Mouse (Mus musculus): ENCODE measurements around the gene Tnfrsf13c. TPM values are rescaled to one million over a fixed set of nuclear protein-coding genes. Genes with fewer than 3 reads are reported as not detected.
A peak's percentile ranks its signal among the peaks of the same experiment; 100 is the strongest.

Tnfrsf13c gene
- 0.23 and 0.57 TPM in 2 replicates for polyA plus RNA-seq (2014; fragmentation: Nextera tagmentation; extraction: Ambion mirVana)

- peak within 1 kb of the TSS; percentile 29 for H3K9ac ChIP-seq (ENCODE audit: low read length)
- H3K27ac ChIP-seq (ENCODE audit: low read depth, low read length): no peak within 1 kb of the TSS
- peak within 1 kb of the TSS; percentile 66 for H3K4me2 ChIP-seq (ENCODE audit: low read depth)
- H3K36me3 ChIP-seq (ENCODE audit: control insufficient read depth, insufficient read depth, low read length): no peaks in the 10 kb centered on the region
- peaks cover 17% of the 10 kb centered on the region for H3K27me3 ChIP-seq (ENCODE audit: control insufficient read depth, insufficient read depth, low read length)
- peaks cover 7% of the 10 kb centered on the region for H3K4me1 ChIP-seq (ENCODE audit: control insufficient read depth, insufficient read depth, low read length)
- 1% methylated on average over 37 of the region's 44 CpGs for WGBS
- peak within 1 kb of the TSS; percentile 27 for H3K4me3 ChIP-seq (ENCODE audit: low read depth, low read length)
- DNase-seq (ENCODE audit: low spot score): no peak
- no peak for ATAC-seq (ENCODE audit: insufficient read depth, low FRiP score, low TSS enrichment)
- no peaks in the 10 kb centered on the region for H3K9me3 ChIP-seq (ENCODE audit: control insufficient read depth, low read length)
These were observed at the start of gene Tnfrsf13c for GRCm38 (mm10) chr15:82223657-82224601. Gene Tnfrsf13c (minus strand): TSS chr15:82224369.

- ATAC-seq (ENCODE audit: insufficient read depth, low FRiP score, low TSS enrichment): no peak
- H3K27me3 ChIP-seq (ENCODE audit: control insufficient read depth, insufficient read depth, low read length): peaks cover 12% of the 10 kb centered on the region
These were observed 48.1 kb upstream of the Tnfrsf13c start for GRCm38 (mm10) chr15:82272295-82272694.

GRCm38 (mm10) chr15:82271201-82271600 is 47.0 kb upstream of the Tnfrsf13c start:
- H3K4me2 ChIP-seq (ENCODE audit: low read depth): no peak overlapping the region
- no peak overlapping the region for H3K4me3 ChIP-seq (ENCODE audit: low read depth, low read length)
- peaks cover 12% of the 10 kb centered on the region for H3K27me3 ChIP-seq (ENCODE audit: control insufficient read depth, insufficient read depth, low read length)
- H3K36me3 ChIP-seq (ENCODE audit: control insufficient read depth, insufficient read depth, low read length): no peaks in the 10 kb centered on the region
- H3K9ac ChIP-seq (ENCODE audit: low read length): no peak overlapping the region
- no peak overlapping the region for H3K27ac ChIP-seq (ENCODE audit: low read depth, low read length)
- ATAC-seq (ENCODE audit: insufficient read depth, low FRiP score, low TSS enrichment) (0 out of 2 replicates have a peak, but pooled peaks have one; percentile 10), DNase-seq (ENCODE audit: low spot score) (peak; percentile 89)
- peaks cover 10% of the 10 kb centered on the region for H3K4me1 ChIP-seq (ENCODE audit: control insufficient read depth, insufficient read depth, low read length)
- 2% methylated on average over 5 of the region's 5 CpGs for WGBS
- H3K9me3 ChIP-seq (ENCODE audit: control insufficient read depth, low read length): no peaks in the 10 kb centered on the region

More at GRCm38 (mm10) chr15:82272295-82272694, 48.1 kb upstream of the Tnfrsf13c start:
- Histone ChIP-seq H3K27ac (ENCODE audit: low read depth, low read length) (no peak overlapping the region), H3K9ac (ENCODE audit: low read length) (no peak overlapping the region), H3K4me3 (ENCODE audit: low read depth, low read length) (no peak overlapping the region), H3K4me2 (ENCODE audit: low read depth) (no peak overlapping the region), H3K4me1 (ENCODE audit: control insufficient read depth, insufficient read depth, low read length) (peaks cover 21% of the 10 kb centered on the region), H3K36me3 (ENCODE audit: control insufficient read depth, insufficient read depth, low read length) (no peaks in the 10 kb centered on the region), H3K9me3 (ENCODE audit: control insufficient read depth, low read length) (no peaks in the 10 kb centered on the region)
- DNase-seq (ENCODE audit: low spot score): no peak
- WGBS: 85% methylated on average over 6 of the region's 6 CpGs

- no peaks in the 10 kb centered on the region for H3K36me3 ChIP-seq (ENCODE audit: control insufficient read depth, insufficient read depth, low read length)
- no peak for ATAC-seq (ENCODE audit: insufficient read depth, low FRiP score, low TSS enrichment)
- 91% methylated on average over 9 of the region's 9 CpGs for WGBS
- H3K4me1 ChIP-seq (ENCODE audit: control insufficient read depth, insufficient read depth, low read length): peaks cover 8% of the 10 kb centered on the region
- peaks cover 2% of the 10 kb centered on the region; the same call in 1 of the 2 replicates for H3K27me3 ChIP-seq (ENCODE audit: control insufficient read depth, insufficient read depth, low read length)
- H3K9me3 ChIP-seq (ENCODE audit: control insufficient read depth, low read length): no peaks in the 10 kb centered on the region
- H3K4me2 ChIP-seq (ENCODE audit: low read depth): no peak overlapping the region
- H3K27ac ChIP-seq (ENCODE audit: low read depth, low read length): no peak overlapping the region
- H3K4me3 ChIP-seq (ENCODE audit: low read depth, low read length): no peak overlapping the region
- no peak for DNase-seq (ENCODE audit: low spot score)
- 0 out of 2 replicates have a peak overlapping the region, but pooled peaks have one; percentile 4 for H3K9ac ChIP-seq (ENCODE audit: low read length)
These were observed 44.6 kb upstream of the Tnfrsf13c start for GRCm38 (mm10) chr15:82268783-82269182.

GRCm38 (mm10) chr15:82268185-82268584 is 44.0 kb upstream of the Tnfrsf13c start:
- DNase-seq (ENCODE audit: low spot score): peak; percentile 70
- Histone ChIP-seq H3K27ac (ENCODE audit: low read depth, low read length) (no peak overlapping the region), H3K9ac (ENCODE audit: low read length) (no peak overlapping the region), H3K4me2 (ENCODE audit: low read depth) (no peak overlapping the region), H3K4me3 (ENCODE audit: low read depth, low read length) (no peak overlapping the region), H3K27me3 (ENCODE audit: control insufficient read depth, insufficient read depth, low read length) (no peaks in the 10 kb centered on the region), H3K4me1 (ENCODE audit: control insufficient read depth, insufficient read depth, low read length) (peaks cover 8% of the 10 kb centered on the region), H3K9me3 (ENCODE audit: control insufficient read depth, low read length) (no peaks in the 10 kb centered on the region), H3K36me3 (ENCODE audit: control insufficient read depth, insufficient read depth, low read length) (no peaks in the 10 kb centered on the region)
- ATAC-seq (ENCODE audit: insufficient read depth, low FRiP score, low TSS enrichment): no peak
- WGBS: 18% methylated on average over 3 of the region's 3 CpGs

GRCm38 (mm10) chr15:82266356-82266755 is 42.2 kb upstream of the Tnfrsf13c start:
- peaks cover 8% of the 10 kb centered on the region for H3K4me1 ChIP-seq (ENCODE audit: control insufficient read depth, insufficient read depth, low read length)
- H3K27me3 ChIP-seq (ENCODE audit: control insufficient read depth, insufficient read depth, low read length): no peaks in the 10 kb centered on the region
- no peak overlapping the region for H3K9ac ChIP-seq (ENCODE audit: low read length)
- 15% methylated on average over 6 of the region's 6 CpGs for WGBS
- DNase-seq (ENCODE audit: low spot score) (peak; percentile 76), ATAC-seq (ENCODE audit: insufficient read depth, low FRiP score, low TSS enrichment) (no peak)
- H3K27ac ChIP-seq (ENCODE audit: low read depth, low read length): no peak overlapping the region
- no peaks in the 10 kb centered on the region for H3K9me3 ChIP-seq (ENCODE audit: control insufficient read depth, low read length)
- no peak overlapping the region for H3K4me2 ChIP-seq (ENCODE audit: low read depth)
- H3K36me3 ChIP-seq (ENCODE audit: control insufficient read depth, insufficient read depth, low read length): no peaks in the 10 kb centered on the region
- H3K4me3 ChIP-seq (ENCODE audit: low read depth, low read length): no peak overlapping the region

- H3K9me3 ChIP-seq (ENCODE audit: control insufficient read depth, low read length): no peaks in the 10 kb centered on the region
- no peaks in the 10 kb centered on the region for H3K27me3 ChIP-seq (ENCODE audit: control insufficient read depth, insufficient read depth, low read length)
- H3K4me2 ChIP-seq (ENCODE audit: low read depth): no peak overlapping the region
- no peak overlapping the region for H3K27ac ChIP-seq (ENCODE audit: low read depth, low read length)
- no peak overlapping the region for H3K9ac ChIP-seq (ENCODE audit: low read length)
- H3K4me3 ChIP-seq (ENCODE audit: low read depth, low read length): no peak overlapping the region
- 13% methylated on average over 16 of the region's 16 CpGs for WGBS
- peaks cover 11% of the 10 kb centered on the region for H3K4me1 ChIP-seq (ENCODE audit: control insufficient read depth, insufficient read depth, low read length)
- ATAC-seq (ENCODE audit: insufficient read depth, low FRiP score, low TSS enrichment) (no peak), DNase-seq (ENCODE audit: low spot score) (peak; percentile 82)
- no peaks in the 10 kb centered on the region for H3K36me3 ChIP-seq (ENCODE audit: control insufficient read depth, insufficient read depth, low read length)
These were observed 35.3 kb upstream of the Tnfrsf13c start for GRCm38 (mm10) chr15:82259510-82259909.

GRCm38 (mm10) chr15:82255944-82256383 is 31.8 kb upstream of the Tnfrsf13c start:
- 34% methylated on average over 10 of the region's 10 CpGs for WGBS

More at GRCm38 (mm10) chr15:82255944-82256383, 31.8 kb upstream of the Tnfrsf13c start:
- peak; percentile 75 for DNase-seq (ENCODE audit: low spot score)
- no peaks in the 10 kb centered on the region for H3K27me3 ChIP-seq (ENCODE audit: control insufficient read depth, insufficient read depth, low read length)
- no peaks in the 10 kb centered on the region for H3K9me3 ChIP-seq (ENCODE audit: control insufficient read depth, low read length)
- H3K4me1 ChIP-seq (ENCODE audit: control insufficient read depth, insufficient read depth, low read length): peaks cover 11% of the 10 kb centered on the region
- peak overlapping the region; percentile 67; the same call in 1 of the 2 replicates for H3K27ac ChIP-seq (ENCODE audit: low read depth, low read length)
- H3K4me2 ChIP-seq (ENCODE audit: low read depth): peak overlapping the region; percentile 32
- peak; percentile 81 for ATAC-seq (ENCODE audit: insufficient read depth, low FRiP score, low TSS enrichment)
- H3K36me3 ChIP-seq (ENCODE audit: control insufficient read depth, insufficient read depth, low read length): no peaks in the 10 kb centered on the region
- peak overlapping the region; percentile 9 for H3K9ac ChIP-seq (ENCODE audit: low read length)
- H3K4me3 ChIP-seq (ENCODE audit: low read depth, low read length): peak overlapping the region; percentile 16
